Mouse (Mus musculus): ENCODE data around the gene Nrg3. TPM values are rescaled to one million over a fixed set of nuclear protein-coding genes. Genes with fewer than 3 reads are reported as not detected.

Gene Nrg3
- polyA plus RNA-seq, 1 experiment from 2014 or later = 0.49 TPM

GRCm38 (mm10) chr14:39413270-39413669 is 59.6 kb downstream of the Nrg3 start:
- H3K9me3 ChIP-seq (ENCODE audit: control insufficient read depth, low read length) = no peaks in the 10 kb centered on the region

GRCm38 (mm10) chr14:39386845-39387244 is 86.0 kb downstream of the Nrg3 start:
- H3K9me3 ChIP-seq (ENCODE audit: control insufficient read depth, low read length) = no peaks in the 10 kb centered on the region
- no peaks in the 10 kb centered on the region for H3K27me3 ChIP-seq (replicated peaks; ENCODE audit: control insufficient read depth, insufficient read depth, low read length)
- no peak overlapping the region for H3K4me3 ChIP-seq (ENCODE audit: low read depth, low read length)
- H3K4me1 ChIP-seq (ENCODE audit: control insufficient read depth, insufficient read depth, low read length) = no peaks in the 10 kb centered on the region
- H3K9ac ChIP-seq (ENCODE audit: low read depth, low read length) = no peak overlapping the region
- ATAC-seq (ENCODE audit: low read depth) (no peak), DNase-seq (ENCODE audit: low spot score) (no peak)
- H3K36me3 ChIP-seq (ENCODE audit: control insufficient read depth, insufficient read depth, low read length) = no peaks in the 10 kb centered on the region
- no peak overlapping the region for H3K27ac ChIP-seq (replicated peaks; ENCODE audit: low read depth, low read length)
- no peak overlapping the region for H3K4me2 ChIP-seq (ENCODE audit: low read depth, low read length)

More at GRCm38 (mm10) chr14:39413270-39413669, 59.6 kb downstream of the Nrg3 start:
- H3K4me1 ChIP-seq (ENCODE audit: control insufficient read depth, insufficient read depth, low read length) = no peaks in the 10 kb centered on the region
- H3K27me3 ChIP-seq (replicated peaks; ENCODE audit: control insufficient read depth, insufficient read depth, low read length) = no peaks in the 10 kb centered on the region
- H3K27ac ChIP-seq (replicated peaks; ENCODE audit: low read depth, low read length) = no peak overlapping the region
- ATAC-seq (ENCODE audit: low read depth) (peak; percentile 18; the same call in 1 of the 2 replicates), DNase-seq (ENCODE audit: low spot score) (peak; percentile 2)
- H3K4me2 ChIP-seq (ENCODE audit: low read depth, low read length) = no peak overlapping the region
- H3K4me3 ChIP-seq (ENCODE audit: low read depth, low read length) = no peak overlapping the region
- no peaks in the 10 kb centered on the region for H3K36me3 ChIP-seq (ENCODE audit: control insufficient read depth, insufficient read depth, low read length)
- WGBS = 54% methylated on average over 9 of the region's 9 CpGs
- H3K9ac ChIP-seq (ENCODE audit: low read depth, low read length) = no peak overlapping the region

DNA sequence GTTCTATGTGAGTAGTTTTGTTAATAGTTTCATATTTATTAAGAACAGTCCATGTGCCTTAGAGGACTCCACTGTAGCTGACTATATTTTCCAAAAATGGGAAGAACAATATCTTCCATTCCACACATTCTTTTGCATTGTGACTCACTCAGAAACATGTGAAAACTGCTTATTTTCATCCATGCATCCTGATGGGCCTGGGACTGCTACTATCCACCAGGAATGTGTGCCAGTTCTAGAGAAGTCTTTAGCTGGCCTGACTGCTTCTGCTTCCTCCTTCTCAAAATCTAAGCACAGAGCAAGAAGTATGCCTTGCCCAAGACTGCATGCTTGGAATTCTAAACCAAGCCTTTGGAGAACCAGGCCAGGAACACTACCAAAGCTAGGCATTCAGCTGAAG is 91.6 kb downstream of the Nrg3 start:
- H3K4me3 ChIP-seq (ENCODE audit: low read depth, low read length) = no peak overlapping the region
- ATAC-seq (ENCODE audit: low read depth) (no peak), DNase-seq (ENCODE audit: low spot score) (no peak)
- no peaks in the 10 kb centered on the region for H3K9me3 ChIP-seq (ENCODE audit: control insufficient read depth, low read length)
- no peak overlapping the region for H3K27ac ChIP-seq (replicated peaks; ENCODE audit: low read depth, low read length)
- no peak overlapping the region for H3K9ac ChIP-seq (ENCODE audit: low read depth, low read length)
- H3K36me3 ChIP-seq (ENCODE audit: control insufficient read depth, insufficient read depth, low read length) = no peaks in the 10 kb centered on the region
- no peaks in the 10 kb centered on the region for H3K27me3 ChIP-seq (replicated peaks; ENCODE audit: control insufficient read depth, insufficient read depth, low read length)
- no peak overlapping the region for H3K4me2 ChIP-seq (ENCODE audit: low read depth, low read length)
- no peaks in the 10 kb centered on the region for H3K4me1 ChIP-seq (ENCODE audit: control insufficient read depth, insufficient read depth, low read length)

- H3K4me3 ChIP-seq (ENCODE audit: low read depth, low read length) = no peak overlapping the region
- H3K4me1 ChIP-seq (ENCODE audit: control insufficient read depth, insufficient read depth, low read length) = no peaks in the 10 kb centered on the region
- no peak overlapping the region for H3K9ac ChIP-seq (ENCODE audit: low read depth, low read length)
- H3K9me3 ChIP-seq (ENCODE audit: control insufficient read depth, low read length) = no peaks in the 10 kb centered on the region
- WGBS = 88% methylated on average over 1 of the region's 1 CpGs
- DNase-seq (ENCODE audit: low spot score) (no peak), ATAC-seq (ENCODE audit: low read depth) (no peak)
- H3K36me3 ChIP-seq (ENCODE audit: control insufficient read depth, insufficient read depth, low read length) = no peaks in the 10 kb centered on the region
- H3K27ac ChIP-seq (replicated peaks; ENCODE audit: low read depth, low read length) = no peak overlapping the region
- no peak overlapping the region for H3K4me2 ChIP-seq (ENCODE audit: low read depth, low read length)
- no peaks in the 10 kb centered on the region for H3K27me3 ChIP-seq (replicated peaks; ENCODE audit: control insufficient read depth, insufficient read depth, low read length)
Measured at GRCm38 (mm10) chr14:39373220-39373619, 99.7 kb downstream of the Nrg3 start.

DNA sequence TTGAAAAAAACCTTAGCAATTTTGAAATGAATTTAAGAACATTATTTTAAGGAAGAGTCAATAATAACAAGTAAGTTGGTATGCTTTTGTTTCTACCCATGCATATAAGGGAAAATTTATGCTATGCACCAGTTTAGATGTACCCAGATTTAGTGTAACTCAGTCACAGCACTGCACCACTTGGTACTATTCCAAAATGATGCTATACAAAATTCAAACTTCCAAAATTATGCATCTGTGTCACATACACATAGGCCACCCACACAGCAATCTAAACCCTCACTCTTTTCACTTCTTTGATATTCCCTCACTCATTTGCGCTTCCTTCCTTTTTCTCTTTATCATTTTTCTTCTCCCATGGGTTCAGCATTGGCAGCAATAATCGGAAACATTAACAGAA is 116.6 kb downstream of the Nrg3 start:
- 93% methylated on average over 2 of the region's 2 CpGs for WGBS
- DNase-seq (ENCODE audit: low spot score) (no peak), ATAC-seq (ENCODE audit: low read depth) (no peak)
- Histone ChIP-seq H3K4me1 (ENCODE audit: control insufficient read depth, insufficient read depth, low read length) (no peaks in the 10 kb centered on the region), H3K9me3 (ENCODE audit: control insufficient read depth, low read length) (no peaks in the 10 kb centered on the region), H3K27me3 (replicated peaks; ENCODE audit: control insufficient read depth, insufficient read depth, low read length) (no peaks in the 10 kb centered on the region), H3K9ac (ENCODE audit: low read depth, low read length) (no peak overlapping the region), H3K4me2 (ENCODE audit: low read depth, low read length) (no peak overlapping the region), H3K27ac (replicated peaks; ENCODE audit: low read depth, low read length) (no peak overlapping the region), H3K4me3 (ENCODE audit: low read depth, low read length) (no peak overlapping the region), H3K36me3 (ENCODE audit: control insufficient read depth, insufficient read depth, low read length) (no peaks in the 10 kb centered on the region)

- Histone ChIP-seq H3K4me1 (ENCODE audit: control insufficient read depth, insufficient read depth, low read length) (no peaks in the 10 kb centered on the region), H3K9ac (ENCODE audit: low read depth, low read length) (no peak overlapping the region), H3K4me2 (ENCODE audit: low read depth, low read length) (no peak overlapping the region), H3K36me3 (ENCODE audit: control insufficient read depth, insufficient read depth, low read length) (no peaks in the 10 kb centered on the region), H3K27me3 (replicated peaks; ENCODE audit: control insufficient read depth, insufficient read depth, low read length) (no peaks in the 10 kb centered on the region), H3K9me3 (ENCODE audit: control insufficient read depth, low read length) (no peaks in the 10 kb centered on the region), H3K27ac (replicated peaks; ENCODE audit: low read depth, low read length) (no peak overlapping the region), H3K4me3 (ENCODE audit: low read depth, low read length) (no peak overlapping the region)
- DNase-seq (ENCODE audit: low spot score) = no peak
- 67% methylated on average over 4 of the region's 4 CpGs for WGBS
- no peak for ATAC-seq (ENCODE audit: low read depth)
Measured at GRCm38 (mm10) chr14:39351979-39352737, 120.7 kb downstream of the Nrg3 start.

DNA sequence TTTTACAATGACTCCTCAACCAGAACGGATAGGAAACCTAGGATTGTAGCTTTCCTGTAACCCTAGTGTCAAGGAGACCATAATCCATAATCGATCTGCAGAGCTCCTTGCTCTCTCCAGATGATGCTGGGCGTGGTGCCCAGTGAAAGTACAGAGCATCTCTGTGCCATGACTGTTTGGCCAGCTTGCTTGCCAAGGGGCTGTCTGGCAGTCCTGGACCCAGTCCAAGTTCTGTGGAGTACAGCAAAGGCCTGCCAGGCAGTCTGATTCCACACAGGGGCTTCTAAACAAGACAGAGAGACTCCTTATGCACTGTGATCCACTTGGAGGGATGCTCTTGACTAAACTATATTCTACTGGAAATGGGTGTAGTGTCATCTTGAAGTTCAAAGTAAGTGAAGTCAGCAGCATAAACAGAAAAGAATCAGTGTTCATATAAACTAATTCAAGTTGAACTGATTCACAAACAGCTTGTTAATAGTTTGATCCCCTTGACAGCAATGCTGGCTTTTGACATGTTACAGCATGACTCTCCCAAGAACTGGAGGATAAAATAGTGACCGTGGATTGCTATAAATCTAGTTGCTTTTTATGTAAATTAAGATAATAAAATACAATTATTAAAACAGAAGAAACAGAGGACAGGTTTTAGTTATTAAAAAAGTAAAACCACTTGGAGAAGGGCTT is 155.3 kb downstream of the Nrg3 start:
- Histone ChIP-seq H3K4me3 (ENCODE audit: low read depth, low read length) (no peak overlapping the region), H3K27ac (replicated peaks; ENCODE audit: low read depth, low read length) (no peak overlapping the region), H3K4me2 (ENCODE audit: low read depth, low read length) (no peak overlapping the region), H3K9ac (ENCODE audit: low read depth, low read length) (no peak overlapping the region), H3K9me3 (ENCODE audit: control insufficient read depth, low read length) (no peaks in the 10 kb centered on the region), H3K4me1 (ENCODE audit: control insufficient read depth, insufficient read depth, low read length) (no peaks in the 10 kb centered on the region), H3K27me3 (replicated peaks; ENCODE audit: control insufficient read depth, insufficient read depth, low read length) (no peaks in the 10 kb centered on the region), H3K36me3 (ENCODE audit: control insufficient read depth, insufficient read depth, low read length) (no peaks in the 10 kb centered on the region)
- 66% methylated on average over 4 of the region's 4 CpGs for WGBS
- DNase-seq (ENCODE audit: low spot score) (peak; percentile 37), ATAC-seq (ENCODE audit: low read depth) (no peak)

DNA sequence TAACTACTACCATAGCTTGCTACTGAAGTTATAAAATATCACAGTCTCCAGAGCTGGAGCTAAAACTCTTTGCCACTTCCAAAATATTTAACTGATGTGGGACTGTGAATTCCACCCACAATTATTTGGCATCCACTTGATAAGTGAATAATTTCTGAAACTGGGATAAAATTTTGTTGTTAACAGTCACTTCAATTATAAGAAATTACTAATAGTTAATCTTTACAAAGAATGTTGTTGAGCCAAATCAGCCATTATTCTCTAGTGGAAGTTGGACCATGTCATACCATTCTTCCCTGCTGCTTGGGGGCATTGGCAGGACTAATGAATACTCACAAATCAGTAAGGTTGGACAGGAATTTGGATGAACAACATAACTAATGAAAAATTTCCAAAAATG is 158.8 kb downstream of the Nrg3 start:
- H3K4me2 ChIP-seq (ENCODE audit: low read depth, low read length) = no peak overlapping the region
- no peaks in the 10 kb centered on the region for H3K4me1 ChIP-seq (ENCODE audit: control insufficient read depth, insufficient read depth, low read length)
- no peaks in the 10 kb centered on the region for H3K27me3 ChIP-seq (replicated peaks; ENCODE audit: control insufficient read depth, insufficient read depth, low read length)
- no peak overlapping the region for H3K9ac ChIP-seq (ENCODE audit: low read depth, low read length)
- H3K9me3 ChIP-seq (ENCODE audit: control insufficient read depth, low read length) = no peaks in the 10 kb centered on the region
- H3K36me3 ChIP-seq (ENCODE audit: control insufficient read depth, insufficient read depth, low read length) = no peaks in the 10 kb centered on the region
- H3K4me3 ChIP-seq (ENCODE audit: low read depth, low read length) = no peak overlapping the region
- ATAC-seq (ENCODE audit: low read depth) = no peak
- no peak overlapping the region for H3K27ac ChIP-seq (replicated peaks; ENCODE audit: low read depth, low read length)
- DNase-seq (ENCODE audit: low spot score) = no peak

DNA sequence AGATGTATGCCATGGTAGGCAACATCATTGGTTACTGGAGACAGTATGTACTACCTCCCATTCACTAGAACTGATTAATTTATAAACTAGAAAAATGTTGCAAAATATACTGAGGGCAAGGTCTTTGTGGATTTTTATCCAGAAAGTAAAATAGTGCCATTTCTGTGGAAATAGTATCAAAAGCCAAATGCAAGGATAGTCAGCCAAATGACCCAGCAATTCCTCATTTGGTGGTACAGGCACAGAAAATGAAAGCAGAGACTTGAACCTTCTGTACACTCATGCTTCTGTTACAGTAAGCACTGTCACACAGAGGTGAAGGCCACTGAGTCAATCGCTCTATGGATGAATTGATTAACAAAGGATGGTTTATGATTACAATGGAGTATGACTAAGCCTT is 207.8 kb downstream of the Nrg3 start:
- 89% methylated on average over 1 of the region's 1 CpGs for WGBS
- no peaks in the 10 kb centered on the region for H3K9me3 ChIP-seq (ENCODE audit: control insufficient read depth, low read length)
- H3K9ac ChIP-seq (ENCODE audit: low read depth, low read length) = no peak overlapping the region
- no peak for DNase-seq (ENCODE audit: low spot score)
- H3K36me3 ChIP-seq (ENCODE audit: control insufficient read depth, insufficient read depth, low read length) = no peaks in the 10 kb centered on the region
- no peak for ATAC-seq (ENCODE audit: low read depth)
- no peaks in the 10 kb centered on the region for H3K4me1 ChIP-seq (ENCODE audit: control insufficient read depth, insufficient read depth, low read length)
- H3K27me3 ChIP-seq (replicated peaks; ENCODE audit: control insufficient read depth, insufficient read depth, low read length) = no peaks in the 10 kb centered on the region
- H3K4me2 ChIP-seq (ENCODE audit: low read depth, low read length) = no peak overlapping the region
- H3K4me3 ChIP-seq (ENCODE audit: low read depth, low read length) = no peak overlapping the region
- no peak overlapping the region for H3K27ac ChIP-seq (replicated peaks; ENCODE audit: low read depth, low read length)

All from embryonic facial prominence, embryonic 14.5 days (tissue).